Mouse (Mus musculus) layer of hippocampus, adult 9-11 months (tissue): ENCODE results near the gene Rsph9.

Experiments used
- DNase-seq: peaks from one replicate; pipeline ENCODE4 v3.0.0; 2022

The Rsph9 gene

GRCm38 (mm10) chr17:46138563-46139236, 5.3 kb downstream of the Rsph9 start:
- DNase-seq: no peak

- DNase-seq: no peak
Measured at GRCm38 (mm10) chr17:46132862-46133261, 11.2 kb downstream of the Rsph9 start.

GRCm38 (mm10) chr17:46132058-46132718, 11.8 kb downstream of the Rsph9 start:
- peak; percentile 32 for DNase-seq

GRCm38 (mm10) chr17:46129741-46130498, 14.1 kb downstream of the Rsph9 start:
- peak; percentile 29 for DNase-seq

GRCm38 (mm10) chr17:46127814-46128493, 16.1 kb downstream of the Rsph9 start:
- no peak for DNase-seq

- DNase-seq: no peak
Measured at GRCm38 (mm10) chr17:46126608-46127007, 17.4 kb downstream of the Rsph9 start.

- DNase-seq: no peak
Measured at GRCm38 (mm10) chr17:46123953-46124700, 19.9 kb downstream of the Rsph9 start.

- no peak for DNase-seq
Measured at GRCm38 (mm10) chr17:46123285-46123684, 20.7 kb downstream of the Rsph9 start.

GRCm38 (mm10) chr17:46122791-46123190, 21.2 kb downstream of the Rsph9 start:
- no peak for DNase-seq

GRCm38 (mm10) chr17:46119641-46120040, 24.4 kb downstream of the Rsph9 start:
- no peak for DNase-seq

- DNase-seq: no peak
Measured at GRCm38 (mm10) chr17:46118423-46118850, 25.6 kb downstream of the Rsph9 start.

- no peak for DNase-seq
Measured at GRCm38 (mm10) chr17:46117623-46118422, 26.2 kb downstream of the Rsph9 start.

- no peak for DNase-seq
Measured at GRCm38 (mm10) chr17:46116881-46117280, 27.1 kb downstream of the Rsph9 start.

- no peak for DNase-seq
Measured at GRCm38 (mm10) chr17:46116138-46116537, 27.9 kb downstream of the Rsph9 start.

GRCm38 (mm10) chr17:46115489-46115888, 28.5 kb downstream of the Rsph9 start:
- DNase-seq: no peak

- peak; percentile 83 for DNase-seq
Measured at GRCm38 (mm10) chr17:46110402-46111289, 33.4 kb downstream of the Rsph9 start, which contains the start of gene Mrps18a. Gene Mrps18a, plus strand, starts transcription at chr17:46110986.

GRCm38 (mm10) chr17:46108286-46108685, 35.7 kb downstream of the Rsph9 start:
- DNase-seq: no peak

- DNase-seq: no peak
Measured at GRCm38 (mm10) chr17:46104487-46104886, 39.5 kb downstream of the Rsph9 start.

- DNase-seq: no peak
Measured at GRCm38 (mm10) chr17:46102608-46103159, 41.3 kb downstream of the Rsph9 start.

- no peak for DNase-seq
Measured at GRCm38 (mm10) chr17:46101906-46102305, 42.1 kb downstream of the Rsph9 start.
